Mouse (Mus musculus): ENCODE data around the gene Acsl6. TPM values are rescaled to one million over a fixed set of nuclear protein-coding genes. Genes with fewer than 3 reads are reported as not detected.
"Not testable (repeated sequence)": the region's sequence is repeated elsewhere in the genome, so short reads cannot be mapped to it uniquely, and the experiment has no call there.

Acsl6 gene
- polyA plus RNA-seq (2012; rRNA removed), result 0.53 and 2.0 TPM in 2 replicates

- no peak for DNase-seq (ENCODE audit: low read depth, low spot score)
- 2% methylated on average over 58 of the region's 59 CpGs for WGBS
These were observed at the start of gene Acsl6 for GRCm38 (mm10) chr11:54303728-54304470. Acsl6 (plus strand) TSS chr11:54303798.

- 33% methylated on average over 4 of the region's 4 CpGs for WGBS
- DNase-seq (ENCODE audit: low read depth, low spot score), result no peak
These were observed 49.5 kb upstream of the Acsl6 start for GRCm38 (mm10) chr11:54254114-54254513.

GRCm38 (mm10) chr11:54256624-54257376, 46.8 kb upstream of the Acsl6 start:
- WGBS, result 69% methylated on average over 3 of the region's 3 CpGs
- peak; percentile 25 for DNase-seq (ENCODE audit: low read depth, low spot score)

- DNase-seq (ENCODE audit: low read depth, low spot score), result no peak
These were observed 40.1 kb upstream of the Acsl6 start for GRCm38 (mm10) chr11:54263405-54264031.

GRCm38 (mm10) chr11:54264542-54264941, 39.1 kb upstream of the Acsl6 start:
- peak; percentile 14 for DNase-seq (ENCODE audit: low read depth, low spot score)
- WGBS, result 45% methylated on average over 2 of the region's 2 CpGs

More at GRCm38 (mm10) chr11:54263405-54264031, 40.1 kb upstream of the Acsl6 start:
- 9% methylated on average over 1 of the region's 1 CpGs for whole genome bisulfite sequencing

- WGBS, result 82% methylated on average over 6 of the region's 6 CpGs
- DNase-seq (ENCODE audit: low read depth, low spot score), result no peak
These were observed 36.4 kb upstream of the Acsl6 start, which contains the start of gene Il3 for GRCm38 (mm10) chr11:54267177-54267576. Il3 (minus strand) TSS chr11:54267277.

GRCm38 (mm10) chr11:54269191-54269896, 34.3 kb upstream of the Acsl6 start:
- WGBS, result 66% methylated on average over 3 of the region's 3 CpGs
- DNase-seq (ENCODE audit: low read depth, low spot score), result no peak

GRCm38 (mm10) chr11:54271437-54271949, 32.1 kb upstream of the Acsl6 start:
- no peak for DNase-seq (ENCODE audit: low read depth, low spot score)
- 67% methylated on average over 5 of the region's 5 CpGs for WGBS

- no peak for DNase-seq (ENCODE audit: low read depth, low spot score)
- WGBS, result 77% methylated on average over 8 of the region's 8 CpGs
These were observed 15.7 kb upstream of the Acsl6 start for GRCm38 (mm10) chr11:54287821-54288453.

- DNase-seq (ENCODE audit: low read depth, low spot score), result no peak
- 70% methylated on average over 2 of the region's 2 CpGs for WGBS
These were observed 11.4 kb upstream of the Acsl6 start for GRCm38 (mm10) chr11:54292163-54292562.

GRCm38 (mm10) chr11:54293980-54294807, 9.4 kb upstream of the Acsl6 start:
- DNase-seq (ENCODE audit: low read depth, low spot score), result no peak
- 65% methylated on average over 12 of the region's 12 CpGs for WGBS

GRCm38 (mm10) chr11:54295971-54296370, 7.6 kb upstream of the Acsl6 start:
- no peak for DNase-seq (ENCODE audit: low read depth, low spot score)
- WGBS, result 72% methylated on average over 4 of the region's 4 CpGs

GRCm38 (mm10) chr11:54296734-54297133, 6.9 kb upstream of the Acsl6 start:
- no peak for DNase-seq (ENCODE audit: low read depth, low spot score)
- WGBS, result 64% methylated on average over 1 of the region's 1 CpGs

GRCm38 (mm10) chr11:54297471-54297870, 6.1 kb upstream of the Acsl6 start:
- not testable (repeated sequence) for DNase-seq (ENCODE audit: low read depth, low spot score)
- WGBS, result 88% methylated on average over 2 of the region's 2 CpGs

- DNase-seq (ENCODE audit: low read depth, low spot score), result no peak
These were observed 4.8 kb upstream of the Acsl6 start for GRCm38 (mm10) chr11:54298777-54299176.

- WGBS, result 82% methylated on average over 8 of the region's 8 CpGs
- no peak for DNase-seq (ENCODE audit: low read depth, low spot score)
These were observed 1.6 kb upstream of the Acsl6 start for GRCm38 (mm10) chr11:54301994-54302393.

GRCm38 (mm10) chr11:54302606-54303005, 992 bp upstream of the Acsl6 start:
- no peak for DNase-seq (ENCODE audit: low read depth, low spot score)
- WGBS, result 82% methylated on average over 3 of the region's 3 CpGs

GRCm38 (mm10) chr11:54303076-54303727, 396 bp upstream of the Acsl6 start:
- no peak for DNase-seq (ENCODE audit: low read depth, low spot score)

More at GRCm38 (mm10) chr11:54303076-54303727, 396 bp upstream of the Acsl6 start:
- WGBS, result 21% methylated on average over 6 of the region's 6 CpGs

Data from large intestine, adult 2 months (tissue).